Mouse (Mus musculus) MEL (cell line): ENCODE measurements around the gene Elk4. TPM values are rescaled to one million over a fixed set of nuclear protein-coding genes. Genes with fewer than 3 reads are reported as not detected.

ENCODE experiments used
- DNase-seq: peaks from one replicate; pipeline ENCODE4 v3.0.0; 2011; ENCODE audit warnings: low read depth, low spot score
- H3K27ac ChIP-seq: 2 replicates; pipeline ENCODE4 v1.5.1; 2012; ENCODE audit warnings: low read depth, mild to moderate bottlenecking, control low read depth, low read length, moderate library complexity; ENCODE audit not compliant: control insufficient read depth
- H3K27me3 ChIP-seq, 2 experiments: fragments of 150-350 bp in 1 of 2; sonication (generic) in 1 of 2; 2 replicates each; pipeline ENCODE4 v1.6.1; 2012; ENCODE audit warnings: low read length in 2 of 2, mild to moderate bottlenecking in 2 of 2, improper control_type of control experiment in 1 of 2, moderate library complexity in 1 of 2; ENCODE audit not compliant: insufficient read depth in 2 of 2, control insufficient read depth in 1 of 2
- H3K36me3 ChIP-seq, 2 experiments: 2 replicates each; pipeline ENCODE4 v1.6.1; 2012 to 2014; ENCODE audit warnings: low read length in 2 of 2, improper control_type of control experiment in 1 of 2, inconsistent platforms in 1 of 2, mild to moderate bottlenecking in 1 of 2; ENCODE audit not compliant: insufficient read depth in 2 of 2, control insufficient read depth in 1 of 2
- H3K4me1 ChIP-seq, 2 experiments: fragments of 150-350 bp in 1 of 2; sonication (generic) in 1 of 2; 2 replicates each; pipeline ENCODE4 v1.6.1; 2012; ENCODE audit warnings: low read length in 2 of 2, improper control_type of control experiment in 1 of 2, mild to moderate bottlenecking in 1 of 2; ENCODE audit not compliant: insufficient read depth in 2 of 2, control insufficient read depth in 1 of 2
- H3K4me3 ChIP-seq, 2 experiments: fragments of 150-350 bp in 1 of 2; sonication (generic) in 1 of 2; 2 replicates each; pipeline ENCODE4 v1.5.1; 2012; ENCODE audit warnings: low read depth in 2 of 2, low read length in 2 of 2, mild to moderate bottlenecking in 2 of 2, moderate library complexity in 2 of 2, control low read depth in 1 of 2, improper control_type of control experiment in 1 of 2; ENCODE audit not compliant: control insufficient read depth in 1 of 2, insufficient read depth in 1 of 2
- H3K79me2 ChIP-seq: 2 replicates; pipeline ENCODE4 v1.6.1; 2012; ENCODE audit warnings: mild to moderate bottlenecking, low read length, moderate library complexity; ENCODE audit not compliant: control insufficient read depth, poor library complexity, insufficient read depth
- H3K9ac ChIP-seq: 2 replicates; pipeline ENCODE4 v1.6.1; 2012; ENCODE audit warnings: low read depth, mild to moderate bottlenecking, control low read depth, low read length, moderate library complexity; ENCODE audit not compliant: control insufficient read depth, poor library complexity, severe bottlenecking
- H3K9me3 ChIP-seq: fragments of 150-350 bp; sonication (generic); replicated peaks from 2 replicates; pipeline ENCODE4 v1.6.1; 2012; ENCODE audit warnings: mild to moderate bottlenecking, low read length, improper control_type of control experiment, moderate library complexity; ENCODE audit not compliant: insufficient read depth
- CHD1 ChIP-seq: IDR thresholded peaks from 2 replicates; pipeline ENCODE4 v1.6.1; 2012; ENCODE audit warnings: low read depth, mild to moderate bottlenecking, inconsistent platforms, low read length, improper control_type of control experiment
- EP300 ChIP-seq, 2 experiments: IDR thresholded peaks; 2 replicates each; pipeline ENCODE4 v1.6.1; 2011; ENCODE audit warnings: improper control_type of control experiment in 2 of 2, low read length in 2 of 2, low read depth in 1 of 2, mild to moderate bottlenecking in 1 of 2
- GABPA ChIP-seq: IDR thresholded peaks from 2 replicates; pipeline ENCODE4 v1.6.1; 2012; ENCODE audit warnings: low read depth, mild to moderate bottlenecking, inconsistent platforms, low read length, improper control_type of control experiment, moderate library complexity
- HCFC1 ChIP-seq: IDR thresholded peaks from 2 replicates; pipeline ENCODE4 v1.6.1; 2012; ENCODE audit warnings: low read depth, mild to moderate bottlenecking, inconsistent platforms, low read length, improper control_type of control experiment, moderate library complexity
- MXI1 ChIP-seq: IDR thresholded peaks from 2 replicates; pipeline ENCODE4 v1.6.1; 2011; ENCODE audit warnings: mild to moderate bottlenecking, low read depth, low read length, improper control_type of control experiment
- NRF1 ChIP-seq: IDR thresholded peaks from 2 replicates; pipeline ENCODE4 v1.6.1; 2014; ENCODE audit warnings: low read depth, mild to moderate bottlenecking, inconsistent platforms, low read length, improper control_type of control experiment, moderate library complexity; ENCODE audit not compliant: poor library complexity, insufficient read depth, severe bottlenecking
- POLR2AphosphoS2 ChIP-seq: IDR thresholded peaks from 2 replicates; pipeline ENCODE4 v1.6.1; 2011; ENCODE audit warnings: low read length, improper control_type of control experiment
- SMC3 ChIP-seq: IDR thresholded peaks from 2 replicates; pipeline ENCODE4 v1.6.1; 2011; ENCODE audit warnings: low read depth, low read length, improper control_type of control experiment
- TCF12 ChIP-seq: IDR thresholded peaks from 2 replicates; pipeline ENCODE4 v1.6.1; 2014; ENCODE audit warnings: low read depth, mild to moderate bottlenecking, inconsistent platforms, low read length, improper control_type of control experiment, moderate library complexity
- UBTF ChIP-seq: IDR thresholded peaks from 2 replicates; pipeline ENCODE4 v1.6.1; 2012; ENCODE audit warnings: low read depth, mild to moderate bottlenecking, inconsistent platforms, low read length, improper control_type of control experiment, moderate library complexity, borderline replicate concordance; ENCODE audit not compliant: insufficient read depth
- ZC3H11A ChIP-seq: IDR thresholded peaks from 2 replicates; pipeline ENCODE4 v1.6.1; 2012; ENCODE audit warnings: low read depth, mild to moderate bottlenecking, inconsistent platforms, low read length, improper control_type of control experiment
- ZKSCAN1 ChIP-seq: IDR thresholded peaks from 2 replicates; pipeline ENCODE4 v1.6.1; 2012; ENCODE audit warnings: low read depth, mild to moderate bottlenecking, inconsistent platforms, low read length, improper control_type of control experiment, moderate library complexity
- ZNF384 ChIP-seq: IDR thresholded peaks from 2 replicates; pipeline ENCODE4 v1.6.1; 2012; ENCODE audit warnings: low read depth, mild to moderate bottlenecking, inconsistent platforms, low read length, improper control_type of control experiment
- polyA plus RNA-seq, 2 experiments: library from polyadenylated mRNA; stranded (reverse) in 1 of 2; unstranded in 1 of 2; fragments of >175 nt in 1 of 2; fragments of >200 nt in 1 of 2; gene quantifications; 2 replicates each; pipeline versions ENCODE4 v1.2.1 to v1.2.4; 2012; ENCODE audit warnings: low replicate concordance in 2 of 2, low read depth in 1 of 2; ENCODE audit not compliant: insufficient read length in 2 of 2, insufficient read depth in 1 of 2, missing spikeins in 1 of 2
- total RNA-seq: library from RNA; depleted of rRNA; stranded (reverse); fragments of 300-350 nt; gene quantifications from 2 replicates; pipeline ENCODE4 v1.2.3, GENCODE M21; 2012

Gene Elk4
- total and polyA plus RNA-seq, 3 experiments = 19.4 to 191 (median 20.3) TPM

- Histone ChIP-seq H3K27me3 (no peaks in the 10 kb centered on the region), H3K9ac (no peak overlapping the region), H3K9me3 (no peaks in the 10 kb centered on the region), H3K4me1 (no peaks in the 10 kb centered on the region), H3K27ac (no peak overlapping the region), H3K36me3 (no peaks in the 10 kb centered on the region), H3K4me3 (no peak overlapping the region), H3K79me2 (no peaks in the 10 kb centered on the region)
- TF ChIP-seq GABPA = no peak
- no peak for TF ChIP-seq EP300 (IDR thresholded peaks at IDR 0.05; ENCODE audit: low read depth in 1 of 2, low read length in 2 of 2)
- TF ChIP-seq HCFC1 = no peak
- no peak for TF ChIP-seq UBTF
- TF ChIP-seq ZNF384 = no peak
- no peak for TF ChIP-seq SMC3
- no peak for TF ChIP-seq CHD1
- no peak for TF ChIP-seq POLR2AphosphoS2
- no peak for TF ChIP-seq MXI1
- TF ChIP-seq TCF12 = no peak
- DNase-seq = no peak
Observed at GRCm38 (mm10) chr1:131990083-131990760, 17.2 kb upstream of the Elk4 start.

GRCm38 (mm10) chr1:131992561-131993001 is 14.8 kb upstream of the Elk4 start:
- no peaks in the 10 kb centered on the region for H3K27me3 ChIP-seq
- H3K4me3 ChIP-seq = no peak overlapping the region
- DNase-seq = no peak
- no peaks in the 10 kb centered on the region for H3K79me2 ChIP-seq
- no peaks in the 10 kb centered on the region for H3K9me3 ChIP-seq
- no peak overlapping the region for H3K27ac ChIP-seq
- no peaks in the 10 kb centered on the region for H3K36me3 ChIP-seq
- no peak overlapping the region for H3K9ac ChIP-seq
- no peaks in the 10 kb centered on the region for H3K4me1 ChIP-seq
- TF ChIP-seq NRF1 (no peak), ZC3H11A (no peak), ZKSCAN1 (peak; percentile 52; the same call in 1 of the 2 replicates)
